Mouse (Mus musculus): Measurements from ENCODE around the gene Lrrc58. TPM values are rescaled to one million over a fixed set of nuclear protein-coding genes. Genes with fewer than 3 reads are reported as not detected.

The Lrrc58 gene
- polyA plus RNA-seq, 1 experiment from 2014 or later, result 48.2 TPM

GRCm38 (mm10) chr16:37854054-37854453 lies 14.1 kb upstream of the Lrrc58 start:
- WGBS, result 78% methylated on average over 14 of the region's 14 CpGs
- H3K4me2 ChIP-seq, result no peak overlapping the region
- no peak overlapping the region for H3K9ac ChIP-seq
- ATAC-seq (ENCODE audit: low FRiP score, low read depth), result no peak
- H3K27ac ChIP-seq (replicated peaks), result no peak overlapping the region
- H3K27me3 ChIP-seq, result no peaks in the 10 kb centered on the region
- H3K9me3 ChIP-seq, result no peaks in the 10 kb centered on the region
- no peaks in the 10 kb centered on the region for H3K36me3 ChIP-seq
- H3K4me1 ChIP-seq (replicated peaks), result 0 out of 2 replicates have a peak, but pooled peaks cover 4% of the 10 kb centered on the region
- H3K4me3 ChIP-seq, result no peak overlapping the region

DNA sequence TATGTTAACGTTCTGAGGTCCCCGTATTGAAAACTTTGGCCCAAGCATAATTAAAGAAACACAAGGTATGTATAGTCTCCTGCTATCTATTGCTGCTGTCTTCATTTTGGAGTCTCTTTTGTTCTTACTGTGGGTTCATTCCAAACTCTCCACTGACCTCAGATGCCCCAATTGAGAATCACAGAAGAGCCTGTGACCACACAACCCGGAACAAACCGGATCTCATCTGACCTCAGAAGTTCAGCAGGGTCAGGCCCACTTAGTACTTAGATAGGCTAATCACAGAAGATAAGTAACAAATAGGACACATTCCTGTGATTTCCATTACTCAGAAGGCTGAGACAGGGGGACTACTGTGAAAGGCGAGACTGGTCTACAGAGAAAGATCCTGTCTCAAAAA lies 13.6 kb upstream of the Lrrc58 start:
- no peaks in the 10 kb centered on the region for H3K36me3 ChIP-seq
- no peak overlapping the region for H3K9ac ChIP-seq
- H3K27ac ChIP-seq (replicated peaks), result no peak overlapping the region
- H3K27me3 ChIP-seq, result no peaks in the 10 kb centered on the region
- no peaks in the 10 kb centered on the region for H3K9me3 ChIP-seq
- WGBS, result 79% methylated on average over 5 of the region's 5 CpGs
- H3K4me2 ChIP-seq, result no peak overlapping the region
- ATAC-seq (ENCODE audit: low FRiP score, low read depth), result no peak
- no peak overlapping the region for H3K4me3 ChIP-seq
- H3K4me1 ChIP-seq (replicated peaks), result 0 out of 2 replicates have a peak, but pooled peaks cover 4% of the 10 kb centered on the region

GRCm38 (mm10) chr16:37855583-37855982 lies 12.6 kb upstream of the Lrrc58 start:
- Histone ChIP-seq H3K9ac (no peak overlapping the region), H3K9me3 (no peaks in the 10 kb centered on the region), H3K36me3 (no peaks in the 10 kb centered on the region), H3K27me3 (no peaks in the 10 kb centered on the region), H3K27ac (replicated peaks) (no peak overlapping the region), H3K4me1 (replicated peaks) (0 out of 2 replicates have a peak, but pooled peaks cover 4% of the 10 kb centered on the region), H3K4me3 (no peak overlapping the region), H3K4me2 (no peak overlapping the region)
- 85% methylated on average over 8 of the region's 8 CpGs for WGBS
- ATAC-seq (ENCODE audit: low FRiP score, low read depth), result no peak

DNA sequence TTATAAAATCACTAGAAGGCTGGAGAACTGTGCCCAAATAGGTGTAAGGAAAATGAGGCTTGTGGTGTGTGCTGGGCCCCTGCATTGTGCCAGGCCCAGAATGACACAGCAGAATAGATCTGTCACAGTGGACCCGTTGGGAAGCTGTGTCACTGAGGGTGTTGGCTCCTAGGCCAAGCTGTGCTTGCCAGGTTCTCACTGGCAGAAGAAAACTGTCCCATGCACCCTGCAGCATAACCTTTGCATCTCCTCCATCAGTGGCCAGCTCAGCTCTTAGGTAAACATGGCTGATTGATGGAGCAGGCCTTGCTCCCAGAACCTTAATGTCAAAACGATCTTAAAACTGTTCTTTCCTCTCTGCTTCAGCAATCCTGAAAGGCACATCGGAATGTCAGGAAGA lies 11.9 kb upstream of the Lrrc58 start:
- WGBS, result 74% methylated on average over 3 of the region's 3 CpGs
- H3K4me1 ChIP-seq (replicated peaks), result 0 out of 2 replicates have a peak, but pooled peaks cover 4% of the 10 kb centered on the region
- no peak for ATAC-seq (ENCODE audit: low FRiP score, low read depth)

DNA sequence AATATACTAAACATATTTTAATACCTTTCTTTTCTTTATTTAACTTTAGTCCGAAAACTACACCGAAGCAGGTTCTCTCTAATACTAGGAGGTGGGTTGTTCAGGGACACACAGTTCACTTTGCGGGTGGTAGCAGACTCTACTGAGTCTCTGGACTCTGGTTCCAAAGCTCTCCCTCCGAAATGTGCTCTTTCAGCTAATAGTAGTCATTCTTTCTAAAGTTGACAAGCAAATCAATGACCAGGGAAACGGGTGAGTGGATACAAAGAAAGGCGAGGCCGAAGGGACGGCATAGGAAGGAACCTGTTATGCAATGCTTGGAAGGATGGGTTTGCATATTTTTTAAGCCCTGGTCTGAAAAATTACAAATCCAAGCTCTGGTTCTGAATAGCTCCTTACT lies 10.7 kb upstream of the Lrrc58 start:
- no peak for ATAC-seq (ENCODE audit: low FRiP score, low read depth)
- Histone ChIP-seq H3K27ac (replicated peaks) (no peak overlapping the region), H3K9me3 (no peaks in the 10 kb centered on the region), H3K9ac (no peak overlapping the region), H3K4me1 (replicated peaks) (0 out of 2 replicates have a peak, but pooled peaks cover 4% of the 10 kb centered on the region), H3K27me3 (no peaks in the 10 kb centered on the region), H3K4me3 (no peak overlapping the region), H3K4me2 (no peak overlapping the region), H3K36me3 (no peaks in the 10 kb centered on the region)
- 51% methylated on average over 8 of the region's 8 CpGs for WGBS

More for the DNA sequence above, 11.9 kb upstream of the Lrrc58 start:
- H3K4me2 ChIP-seq, result no peak overlapping the region
- no peak overlapping the region for H3K27ac ChIP-seq (replicated peaks)
- H3K27me3 ChIP-seq, result no peaks in the 10 kb centered on the region
- H3K4me3 ChIP-seq, result no peak overlapping the region
- H3K36me3 ChIP-seq, result no peaks in the 10 kb centered on the region
- H3K9me3 ChIP-seq, result no peaks in the 10 kb centered on the region
- no peak overlapping the region for H3K9ac ChIP-seq

DNA sequence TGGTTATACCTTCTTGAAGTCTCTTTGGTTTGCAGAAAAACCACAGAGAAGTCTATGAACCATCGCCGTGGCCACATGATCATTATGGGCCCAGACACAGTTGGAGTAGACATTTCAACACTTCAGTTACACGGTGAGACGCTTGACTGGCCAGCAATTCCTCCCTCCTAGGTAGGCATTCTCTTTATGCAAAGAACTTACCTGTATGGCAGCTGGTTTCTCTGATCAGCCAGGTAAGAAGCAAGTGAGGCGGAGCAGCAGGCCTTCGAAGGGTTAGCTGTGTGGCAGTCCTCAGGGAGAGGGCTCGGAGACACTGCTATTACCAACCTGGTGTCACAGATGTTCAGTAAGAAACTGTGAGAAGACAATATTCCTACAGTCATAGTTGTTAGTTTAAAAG lies 8.0 kb upstream of the Lrrc58 start:
- H3K36me3 ChIP-seq, result no peaks in the 10 kb centered on the region
- WGBS, result 79% methylated on average over 7 of the region's 7 CpGs
- H3K4me1 ChIP-seq (replicated peaks), result no peaks in the 10 kb centered on the region
- no peak overlapping the region for H3K27ac ChIP-seq (replicated peaks)
- H3K4me2 ChIP-seq, result no peak overlapping the region
- ATAC-seq (ENCODE audit: low FRiP score, low read depth), result no peak
- H3K9me3 ChIP-seq, result no peaks in the 10 kb centered on the region
- H3K27me3 ChIP-seq, result no peaks in the 10 kb centered on the region
- no peak overlapping the region for H3K9ac ChIP-seq
- H3K4me3 ChIP-seq, result no peak overlapping the region

- Histone ChIP-seq H3K9ac (no peak within 1 kb of the TSS), H3K4me1 (replicated peaks) (no peaks in the 10 kb centered on the region), H3K9me3 (no peaks in the 10 kb centered on the region), H3K36me3 (no peaks in the 10 kb centered on the region), H3K27ac (replicated peaks) (no peak within 1 kb of the TSS), H3K4me2 (no peak within 1 kb of the TSS), H3K4me3 (no peak within 1 kb of the TSS), H3K27me3 (no peaks in the 10 kb centered on the region)
- no peak for ATAC-seq (ENCODE audit: low FRiP score, low read depth)
- WGBS, result 86% methylated on average over 7 of the region's 7 CpGs
Observed at GRCm38 (mm10) chr16:37861029-37861428, 7.2 kb upstream of the Lrrc58 start, which contains the start of gene Gm36028. Gm36028 (minus strand) TSS chr16:37861146.

DNA sequence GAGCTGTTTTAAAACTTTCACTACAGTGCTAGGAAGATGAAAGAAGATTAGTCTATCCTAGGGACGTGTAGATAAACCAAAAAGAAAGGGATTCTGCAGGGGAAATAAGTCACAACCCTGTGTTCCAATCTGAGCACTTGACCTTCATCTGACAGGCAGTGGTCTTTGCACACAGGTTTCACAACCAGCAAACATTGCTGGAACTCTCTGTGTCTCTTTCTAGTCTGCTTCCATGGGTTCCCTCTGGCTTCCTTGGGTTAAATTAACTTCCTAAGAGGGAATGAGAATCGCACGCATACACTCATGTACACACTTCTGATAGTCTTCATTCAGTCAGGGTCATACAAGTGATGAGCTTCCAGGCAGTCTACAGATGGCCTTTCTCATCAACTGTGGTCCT lies 4.3 kb upstream of the Lrrc58 start:
- no peak for ATAC-seq (ENCODE audit: low FRiP score, low read depth)
- 86% methylated on average over 3 of the region's 3 CpGs for WGBS
- H3K9me3 ChIP-seq, result no peaks in the 10 kb centered on the region

DNA sequence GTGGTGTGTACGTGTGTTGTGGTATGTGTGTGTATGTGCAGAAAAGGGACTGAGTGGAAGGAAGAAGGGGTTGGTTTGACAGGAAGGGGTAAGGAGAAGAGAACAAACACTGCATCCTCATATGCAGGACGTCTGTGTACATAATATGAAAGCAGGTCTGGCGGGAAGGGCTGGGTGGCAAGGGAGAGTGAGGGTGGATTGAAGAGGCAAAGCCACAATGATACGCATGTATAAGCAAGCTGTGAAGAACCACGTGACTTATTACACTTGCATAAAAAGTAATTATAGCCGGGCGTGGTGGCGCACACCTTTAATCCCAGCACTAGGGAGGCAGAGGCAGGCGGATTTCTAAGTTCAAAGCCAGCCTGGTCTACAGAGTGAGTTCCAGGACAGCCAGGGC lies 2.3 kb upstream of the Lrrc58 start:
- H3K4me3 ChIP-seq, result no peak overlapping the region
- H3K27me3 ChIP-seq, result no peaks in the 10 kb centered on the region
- H3K9me3 ChIP-seq, result no peaks in the 10 kb centered on the region
- 84% methylated on average over 9 of the region's 9 CpGs for WGBS
- H3K27ac ChIP-seq (replicated peaks), result no peak overlapping the region
- peaks cover 18% of the 10 kb centered on the region for H3K4me1 ChIP-seq (replicated peaks)
- no peak overlapping the region for H3K9ac ChIP-seq
- no peak overlapping the region for H3K4me2 ChIP-seq
- no peak for ATAC-seq (ENCODE audit: low FRiP score, low read depth)
- no peaks in the 10 kb centered on the region for H3K36me3 ChIP-seq

More for the DNA sequence above, 4.3 kb upstream of the Lrrc58 start:
- Histone ChIP-seq H3K27me3 (no peaks in the 10 kb centered on the region), H3K4me1 (replicated peaks) (peaks cover 5% of the 10 kb centered on the region), H3K36me3 (no peaks in the 10 kb centered on the region), H3K9ac (no peak overlapping the region), H3K27ac (replicated peaks) (no peak overlapping the region), H3K4me3 (no peak overlapping the region), H3K4me2 (no peak overlapping the region)

- Histone ChIP-seq H3K4me2 (peak overlapping the region; percentile 75), H3K36me3 (no peaks in the 10 kb centered on the region), H3K9ac (peak overlapping the region; percentile 93), H3K27me3 (no peaks in the 10 kb centered on the region), H3K4me3 (peak overlapping the region; percentile 90), H3K4me1 (replicated peaks) (peaks cover 30% of the 10 kb centered on the region), H3K27ac (replicated peaks) (peak overlapping the region; percentile 99), H3K9me3 (no peaks in the 10 kb centered on the region)
- WGBS, result under 1% methylated on average over 78 of the region's 87 CpGs
- ATAC-seq (ENCODE audit: low FRiP score, low read depth), result peak; percentile 80
Observed at GRCm38 (mm10) chr16:37868506-37869469, 599 bp downstream of the Lrrc58 start.

GRCm38 (mm10) chr16:37869470-37870231 lies 1.5 kb downstream of the Lrrc58 start:
- ATAC-seq (ENCODE audit: low FRiP score, low read depth), result no peak
- Histone ChIP-seq H3K9me3 (no peaks in the 10 kb centered on the region), H3K4me3 (peak overlapping the region; percentile 90), H3K4me1 (replicated peaks) (peaks cover 31% of the 10 kb centered on the region), H3K9ac (peak overlapping the region; percentile 93), H3K27ac (replicated peaks) (peak overlapping the region; percentile 99), H3K27me3 (no peaks in the 10 kb centered on the region), H3K4me2 (peak overlapping the region; percentile 75), H3K36me3 (no peaks in the 10 kb centered on the region)
- WGBS, result 28% methylated on average over 4 of the region's 4 CpGs
